Mouse (Mus musculus): ENCODE data around the gene Barx2.

- TF ChIP-seq CTCF (IDR thresholded peaks at IDR 0.05; ENCODE audit: control insufficient read depth, insufficient read depth, insufficient replicate concordance, low read depth, low read length) (no peak), POLR2A (IDR thresholded peaks at IDR 0.05; ENCODE audit: control insufficient read depth, low read depth, low read length) (no peak)
These were observed 73.2 kb downstream of the Barx2 start for GRCm38 (mm10) chr9:31840037-31840436.
